Mouse (Mus musculus) right cerebral cortex, postnatal 14 days (tissue): ENCODE data around the gene Ywhab.

ENCODE experiments used
- DNase-seq: peaks from one replicate; pipeline ENCODE4 v3.0.0; 2022

The Ywhab gene

DNA sequence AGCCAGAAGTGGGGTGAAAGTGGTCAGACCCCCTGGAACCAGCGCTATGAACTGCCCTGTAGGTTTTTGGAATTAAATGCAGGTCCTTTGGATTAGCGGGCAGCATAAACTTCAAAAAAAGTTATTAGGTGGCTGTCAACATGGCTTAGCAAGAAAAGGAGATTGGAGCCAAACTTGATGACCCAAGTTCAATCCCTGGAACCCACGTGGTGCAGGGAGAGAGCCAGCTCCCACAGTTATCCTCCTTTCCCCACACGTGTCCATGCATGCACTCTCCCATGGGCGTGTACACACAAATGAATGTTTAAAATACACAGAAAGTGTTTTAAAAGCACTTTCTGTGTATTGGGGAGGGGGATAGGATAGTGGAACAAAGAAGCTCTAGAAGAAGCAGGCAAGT, 15.7 kb downstream of the Ywhab start:
- no peak for DNase-seq

DNA sequence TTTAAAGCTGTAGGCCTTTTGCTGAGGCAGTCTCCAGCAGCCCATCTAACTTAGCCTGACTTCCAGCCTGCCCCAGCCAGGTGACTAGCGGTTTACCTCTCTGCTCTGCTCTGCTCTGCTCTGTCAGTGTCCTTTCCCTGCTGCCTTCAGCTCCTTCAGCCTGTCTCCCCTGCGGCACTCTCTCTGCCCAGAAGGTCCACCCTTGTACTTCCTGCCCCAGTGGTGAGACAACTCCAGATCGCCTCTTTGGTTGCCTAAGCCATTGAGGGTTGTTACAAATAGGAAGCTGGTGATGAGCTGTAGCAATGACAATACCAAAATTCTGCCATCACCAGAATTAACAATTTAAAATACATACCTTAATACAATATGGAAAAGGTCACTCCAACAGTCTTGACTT, 16.2 kb downstream of the Ywhab start:
- DNase-seq: no peak

- DNase-seq: no peak
Measured at GRCm38 (mm10) chr2:164015304-164015703, 20.5 kb downstream of the Ywhab start.

DNA sequence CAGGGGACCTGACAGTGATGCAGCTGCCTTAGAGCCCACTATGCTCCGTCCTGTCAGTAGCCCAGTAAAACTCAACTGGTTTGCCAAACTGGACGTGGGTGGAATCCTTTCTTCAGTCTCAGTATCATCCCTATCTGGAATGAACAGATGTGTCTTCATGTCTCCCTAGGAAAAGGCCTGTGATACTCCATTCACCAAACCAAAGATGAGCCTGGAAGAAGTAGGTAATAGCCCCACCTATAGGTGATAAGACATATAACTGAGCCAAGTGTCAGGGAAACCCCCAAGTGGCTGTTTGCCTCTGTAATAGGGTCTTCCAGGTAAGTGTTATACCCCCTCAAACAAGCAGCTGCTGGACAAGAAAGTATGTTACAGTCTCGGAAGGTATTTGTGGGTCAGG, 24.1 kb downstream of the Ywhab start:
- DNase-seq: no peak

GRCm38 (mm10) chr2:164019943-164020342, 25.2 kb downstream of the Ywhab start:
- no peak for DNase-seq

GRCm38 (mm10) chr2:164022104-164022503, 27.3 kb downstream of the Ywhab start:
- DNase-seq: no peak

DNA sequence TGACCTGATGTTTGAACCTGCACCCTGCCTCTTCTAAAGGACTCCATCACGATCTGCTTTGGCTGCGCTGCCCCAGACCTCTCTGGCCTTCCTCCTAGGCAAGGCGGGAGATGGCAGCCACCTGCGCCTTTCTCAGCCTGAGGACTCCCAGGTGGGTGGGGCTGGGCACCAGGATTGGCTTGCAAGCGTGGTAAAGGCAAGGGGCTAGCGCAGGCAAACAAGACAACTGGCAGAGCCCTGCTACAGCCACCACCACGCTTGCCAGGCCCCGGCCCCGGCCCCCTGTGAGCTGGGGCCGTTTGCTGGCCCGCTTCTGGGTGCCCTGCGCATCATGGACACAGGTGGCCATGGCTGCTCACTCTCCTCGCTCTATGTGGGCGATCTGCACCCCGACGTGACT, 30.4 kb downstream of the Ywhab start, which contains the start of gene Pabpc1l:
TSS of gene Pabpc1l (plus strand) at position 301 of the 400 bp plus-strand sequence.
- no peak for DNase-seq

GRCm38 (mm10) chr2:164031147-164031546, 36.4 kb downstream of the Ywhab start:
- no peak for DNase-seq

DNA sequence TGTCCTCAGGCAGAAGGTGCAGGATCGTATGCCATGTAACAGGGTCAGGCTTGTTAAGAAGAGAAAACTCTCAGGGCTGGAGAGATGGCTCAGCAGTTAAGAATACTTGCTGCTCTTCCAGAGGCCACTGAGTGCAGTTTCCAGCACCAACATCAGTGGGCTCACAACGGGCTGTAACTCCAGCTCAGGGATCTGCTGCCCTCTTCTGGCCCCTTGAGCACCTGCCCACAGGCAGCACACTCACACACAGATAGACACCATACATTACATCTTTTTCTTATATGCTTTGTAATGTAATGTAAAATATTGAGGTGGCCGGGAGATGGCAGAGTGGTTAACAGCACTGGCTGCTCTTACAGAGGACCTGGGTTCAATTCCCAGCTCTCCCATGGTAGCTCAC, 38.2 kb downstream of the Ywhab start:
- DNase-seq: no peak

GRCm38 (mm10) chr2:164036520-164037019, 41.8 kb downstream of the Ywhab start:
- DNase-seq: no peak

GRCm38 (mm10) chr2:164038407-164039028, 43.8 kb downstream of the Ywhab start:
- DNase-seq: no peak

- no peak for DNase-seq
Measured at GRCm38 (mm10) chr2:164040949-164041348, 46.2 kb downstream of the Ywhab start.

GRCm38 (mm10) chr2:164041523-164041922, 46.8 kb downstream of the Ywhab start:
- no peak for DNase-seq

GRCm38 (mm10) chr2:164047197-164047690, 52.5 kb downstream of the Ywhab start:
- DNase-seq: no peak

- DNase-seq: no peak
Measured at GRCm38 (mm10) chr2:164053767-164054166, 59.0 kb downstream of the Ywhab start.

DNA sequence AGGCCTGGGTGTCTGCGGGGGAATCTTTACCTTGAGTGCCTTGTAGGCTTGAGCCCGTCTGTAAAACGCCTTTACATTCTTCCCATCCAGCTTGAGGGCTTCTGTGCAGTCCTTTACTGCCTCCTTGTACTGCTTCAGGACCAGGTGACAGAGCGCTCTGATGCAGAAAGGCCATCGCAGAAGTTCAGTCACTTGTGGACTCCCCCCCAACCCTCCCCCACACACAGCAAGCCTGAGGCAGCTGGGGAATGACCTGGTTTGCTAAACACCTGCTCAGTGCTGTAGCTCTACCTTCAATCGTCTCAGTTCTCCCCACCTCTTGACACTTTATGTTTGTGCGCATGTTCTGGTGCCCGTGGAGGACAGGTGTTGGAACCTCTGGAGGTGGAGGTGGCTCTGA, 59.9 kb downstream of the Ywhab start:
- no peak for DNase-seq

DNA sequence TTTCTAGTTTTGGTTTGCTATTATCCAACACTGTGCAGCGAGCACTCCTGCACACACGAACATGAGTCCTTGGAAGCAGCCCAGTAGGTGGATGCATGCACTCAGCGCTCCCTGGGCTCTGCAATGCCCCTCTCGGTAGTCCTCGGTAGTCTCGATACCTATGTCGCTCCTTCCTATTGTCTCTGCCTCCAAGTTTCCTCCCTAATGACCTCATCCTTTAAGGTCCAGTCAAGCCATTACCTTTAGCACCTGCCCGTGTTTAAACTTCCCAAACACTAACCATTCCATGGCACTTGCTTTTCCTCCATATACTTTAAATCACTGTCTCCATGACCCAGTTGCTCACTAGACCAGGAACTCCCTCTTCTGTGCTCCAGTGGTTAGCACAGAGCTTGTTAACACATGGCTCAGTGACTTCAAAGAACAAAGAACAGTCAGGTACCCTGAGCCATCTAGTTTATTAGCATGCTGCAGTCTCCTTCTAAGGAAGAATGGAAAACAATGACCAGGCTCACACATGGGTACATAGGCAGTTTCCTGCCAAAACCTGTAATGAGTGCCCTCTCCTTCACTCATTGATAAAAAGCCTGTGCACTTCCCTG, 65.0 kb downstream of the Ywhab start:
- no peak for DNase-seq
